Mouse (Mus musculus) heart, embryonic 12.5 days (tissue): Measurements from ENCODE around the gene Gm13762. TPM values are rescaled to one million over a fixed set of nuclear protein-coding genes. Genes with fewer than 3 reads are reported as not detected.
"Not testable (repeated sequence)": the region's sequence is repeated elsewhere in the genome, so short reads cannot be mapped to it uniquely, and the experiment has no call there.

Experiments
- ATAC-seq: fragments of 200-750 bp; cut with Nextera tagmentation; 2 replicates; pipeline ENCODE4 v1.8.0; 2017; ENCODE audit warnings: moderate TSS enrichment, moderate library complexity; ENCODE audit not compliant: insufficient number of reproducible peaks, low FRiP score
- H3K27ac ChIP-seq: fragments of 300-500 bp; sonication (generic); 2 replicates; pipeline ENCODE4 v1.5.1; 2016; ENCODE audit warnings: mild to moderate bottlenecking, moderate library complexity; ENCODE audit not compliant: poor library complexity, severe bottlenecking
- H3K27me3 ChIP-seq: fragments of 300-500 bp; sonication (generic); replicated peaks from 2 replicates; pipeline ENCODE4 v1.6.1; 2016; ENCODE audit warnings: mild to moderate bottlenecking, moderate library complexity
- H3K36me3 ChIP-seq: fragments of 300-500 bp; sonication (generic); 2 replicates; pipeline ENCODE4 v1.6.1; 2016; ENCODE audit warnings: mild to moderate bottlenecking, moderate library complexity
- H3K4me1 ChIP-seq: fragments of 300-500 bp; sonication (generic); replicated peaks from 2 replicates; pipeline ENCODE4 v1.6.1; 2016; ENCODE audit warnings: mild to moderate bottlenecking
- H3K4me2 ChIP-seq: fragments of 300-500 bp; sonication (generic); 2 replicates; pipeline ENCODE4 v1.6.1; 2016; ENCODE audit warnings: mild to moderate bottlenecking, moderate library complexity
- H3K4me3 ChIP-seq: fragments of 300-500 bp; sonication (generic); 2 replicates; pipeline ENCODE4 v1.5.1; 2016; ENCODE audit warnings: mild to moderate bottlenecking
- H3K9ac ChIP-seq: fragments of 300-500 bp; sonication (generic); 2 replicates; pipeline ENCODE4 v1.6.1; 2016; ENCODE audit warnings: mild to moderate bottlenecking, moderate library complexity
- H3K9me3 ChIP-seq: fragments of 300-500 bp; sonication (generic); replicated peaks from 2 replicates; pipeline ENCODE4 v1.6.1; 2016; ENCODE audit warnings: mild to moderate bottlenecking, moderate library complexity
- WGBS: fragments of 180-500 bp; shearing (Covaris S2); methylation state at CpG from one replicate; pipeline ENCODE4 v1.1.7; 2016; 5-methylcytosine and 5-hydroxymethylcytosine counted together
- polyA plus RNA-seq: library from polyadenylated mRNA; unstranded; fragments of >200 nt; fragmentation: Nextera tagmentation; extraction: Ambion mirVana; gene quantifications from 2 replicates; pipeline ENCODE4 v1.2.1, GENCODE M21; 2016

Gene Gm13762
- polyA plus RNA-seq: not detected in 2 replicates

GRCm38 (mm10) chr2:88980181-88980580, at the start of gene Gm13762:
Gm13762 (minus strand) TSS chr2:88980281.
- no peaks in the 10 kb centered on the region for H3K9me3 ChIP-seq
- no peak within 1 kb of the TSS for H3K9ac ChIP-seq
- no peak within 1 kb of the TSS for H3K27ac ChIP-seq
- no peak within 1 kb of the TSS for H3K4me2 ChIP-seq
- H3K4me1 ChIP-seq: no peaks in the 10 kb centered on the region
- no peaks in the 10 kb centered on the region for H3K27me3 ChIP-seq
- no peak for ATAC-seq
- no peak within 1 kb of the TSS for H3K4me3 ChIP-seq
- WGBS: 65% methylated on average over 1 of the region's 1 CpGs
- H3K36me3 ChIP-seq: no peaks in the 10 kb centered on the region

GRCm38 (mm10) chr2:89021436-89021835, 41.4 kb upstream of the Gm13762 start:
- H3K9me3 ChIP-seq, H3K4me2 ChIP-seq, H3K27me3 ChIP-seq, ATAC-seq, H3K36me3 ChIP-seq, H3K4me1 ChIP-seq, H3K4me3 ChIP-seq, H3K9ac ChIP-seq, H3K27ac ChIP-seq: not testable (repeated sequence)
- 67% methylated on average over 3 of the region's 3 CpGs for WGBS

GRCm38 (mm10) chr2:89018240-89018639, 38.2 kb upstream of the Gm13762 start, which contains the start of gene Olfr1216:
Olfr1216 (minus strand) TSS chr2:89018340.
- WGBS: 81% methylated on average over 1 of the region's 1 CpGs
- H3K36me3 ChIP-seq: no peaks in the 10 kb centered on the region
- H3K4me2 ChIP-seq: no peak within 1 kb of the TSS
- H3K9ac ChIP-seq: no peak within 1 kb of the TSS
- no peaks in the 10 kb centered on the region for H3K9me3 ChIP-seq
- H3K4me3 ChIP-seq: no peak within 1 kb of the TSS
- no peak within 1 kb of the TSS for H3K27ac ChIP-seq
- H3K4me1 ChIP-seq: no peaks in the 10 kb centered on the region
- H3K27me3 ChIP-seq: no peaks in the 10 kb centered on the region
- ATAC-seq: no peak

- Histone ChIP-seq H3K27ac (no peak within 1 kb of the TSS), H3K36me3 (no peaks in the 10 kb centered on the region), H3K4me2 (no peak within 1 kb of the TSS), H3K9me3 (no peaks in the 10 kb centered on the region), H3K9ac (no peak within 1 kb of the TSS), H3K27me3 (no peaks in the 10 kb centered on the region), H3K4me3 (no peak within 1 kb of the TSS), H3K4me1 (no peaks in the 10 kb centered on the region)
- WGBS: 62% methylated on average over 2 of the region's 2 CpGs
- no peak for ATAC-seq
Observed at GRCm38 (mm10) chr2:89006873-89007272, 26.8 kb upstream of the Gm13762 start, which contains the start of gene Olfr1215. Olfr1215 (minus strand) TSS chr2:89006973.

- no peak within 1 kb of the TSS for H3K4me3 ChIP-seq
- H3K27ac ChIP-seq: no peak within 1 kb of the TSS
- H3K4me2 ChIP-seq: no peak within 1 kb of the TSS
- H3K9ac ChIP-seq: no peak within 1 kb of the TSS
- H3K27me3 ChIP-seq: no peaks in the 10 kb centered on the region
- H3K36me3 ChIP-seq: no peaks in the 10 kb centered on the region
- no peak for ATAC-seq
- WGBS: 68% methylated on average over 1 of the region's 1 CpGs
- H3K9me3 ChIP-seq: no peaks in the 10 kb centered on the region
- no peaks in the 10 kb centered on the region for H3K4me1 ChIP-seq
Observed at GRCm38 (mm10) chr2:88992553-88992952, 12.5 kb upstream of the Gm13762 start, which contains the start of gene Olfr1214. Olfr1214 (minus strand) TSS chr2:88992653.

- H3K27ac ChIP-seq: no peak within 1 kb of the TSS
- no peak for ATAC-seq
- no peak within 1 kb of the TSS for H3K4me3 ChIP-seq
- no peak within 1 kb of the TSS for H3K9ac ChIP-seq
- H3K9me3 ChIP-seq: no peaks in the 10 kb centered on the region
- H3K36me3 ChIP-seq: no peaks in the 10 kb centered on the region
- no peak within 1 kb of the TSS for H3K4me2 ChIP-seq
- H3K27me3 ChIP-seq: no peaks in the 10 kb centered on the region
- no peaks in the 10 kb centered on the region for H3K4me1 ChIP-seq
Observed at GRCm38 (mm10) chr2:88953669-88954068, 26.4 kb downstream of the Gm13762 start, which contains the start of gene Olfr1212. Olfr1212 (plus strand) TSS chr2:88953969.

- Histone ChIP-seq H3K9me3 (0 out of 2 replicates have a peak, but pooled peaks cover 3% of the 10 kb centered on the region), H3K27ac (no peak within 1 kb of the TSS), H3K4me3 (no peak within 1 kb of the TSS), H3K27me3 (no peaks in the 10 kb centered on the region), H3K4me2 (no peak within 1 kb of the TSS), H3K36me3 (no peaks in the 10 kb centered on the region), H3K4me1 (no peaks in the 10 kb centered on the region), H3K9ac (no peak within 1 kb of the TSS)
- ATAC-seq: no peak
- 69% methylated on average over 1 of the region's 1 CpGs for WGBS
Observed at GRCm38 (mm10) chr2:88938011-88938410, 42.1 kb downstream of the Gm13762 start, which contains the start of gene Olfr1211. Olfr1211 (minus strand) TSS chr2:88938111.

Other genes with a start within 250 kb of the Gm13762 start
- gene Olfr1197, start 247.9 kb downstream of the Gm13762 start, polyA plus RNA-seq: not detected in 2 replicates
- not detected in 2 replicates for gene Olfr1198, start 228.9 kb downstream of the Gm13762 start, polyA plus RNA-seq
- gene Olfr1199, start 219.8 kb downstream of the Gm13762 start, polyA plus RNA-seq: not detected in 2 replicates
- gene Olfr1200, start 209.8 kb downstream of the Gm13762 start, polyA plus RNA-seq: not detected in 2 replicates
- not detected in 2 replicates for gene Olfr1201, start 187.2 kb downstream of the Gm13762 start, polyA plus RNA-seq
- gene Olfr1202, start 165.8 kb downstream of the Gm13762 start, polyA plus RNA-seq: not detected in 2 replicates
- gene Olfr1205, start 150.5 kb downstream of the Gm13762 start, polyA plus RNA-seq: not detected in 2 replicates
- gene Olfr1204, start 131.0 kb downstream of the Gm13762 start, polyA plus RNA-seq: not detected in 2 replicates
- gene Olfr1206, start 117.0 kb downstream of the Gm13762 start, polyA plus RNA-seq: not detected in 2 replicates
- not detected in 2 replicates for gene Olfr1208, start 78.0 kb downstream of the Gm13762 start, polyA plus RNA-seq
- not detected in 2 replicates for gene Olfr1209, start 65.1 kb downstream of the Gm13762 start, polyA plus RNA-seq
- gene Olfr1211, start 42.2 kb downstream of the Gm13762 start, polyA plus RNA-seq: not detected in 2 replicates
- not detected in 2 replicates for gene Olfr1212, start 26.3 kb downstream of the Gm13762 start, polyA plus RNA-seq
- not detected in 2 replicates for gene Olfr1214, start 12.4 kb upstream of the Gm13762 start, polyA plus RNA-seq
- gene Olfr1215, start 26.7 kb upstream of the Gm13762 start, polyA plus RNA-seq: not detected in 2 replicates
- not detected in 2 replicates for gene Olfr1216, start 38.1 kb upstream of the Gm13762 start, polyA plus RNA-seq
- gene Olfr1217, start 51.8 kb upstream of the Gm13762 start, polyA plus RNA-seq: not detected in 2 replicates
- gene Olfr1218, start 80.9 kb upstream of the Gm13762 start, polyA plus RNA-seq: not detected in 2 replicates
- gene Olfr1219, start 103.2 kb upstream of the Gm13762 start, polyA plus RNA-seq: not detected in 2 replicates
- gene Olfr1220, start 126.6 kb upstream of the Gm13762 start, polyA plus RNA-seq: not detected in 2 replicates
- not detected in 2 replicates for gene Olfr1221, start 137.0 kb upstream of the Gm13762 start, polyA plus RNA-seq
- gene Olfr1222, start 152.8 kb upstream of the Gm13762 start, polyA plus RNA-seq: not detected in 2 replicates
- not detected in 2 replicates for gene Olfr1223, start 171.3 kb upstream of the Gm13762 start, polyA plus RNA-seq
- gene Olfr1224-ps1, start 183.8 kb upstream of the Gm13762 start, polyA plus RNA-seq: not detected in 2 replicates
- gene Olfr1225, start 194.4 kb upstream of the Gm13762 start, polyA plus RNA-seq: not detected in 2 replicates
- not detected in 2 replicates for gene Olfr1226, start 219.8 kb upstream of the Gm13762 start, polyA plus RNA-seq